Mouse (Mus musculus) liver, adult 2 months (tissue): ENCODE measurements around the gene Ceacam20. TPM values are rescaled to one million over a fixed set of nuclear protein-coding genes. Genes with fewer than 3 reads are reported as not detected.

Experiments used
- DNase-seq: peaks from one replicate; pipeline ENCODE4 v3.0.0-alpha.2; 2011; ENCODE audit warnings: low read depth, low spot score; ENCODE audit errors: extremely low read depth
- H3K27ac ChIP-seq: fragments of 200-500 bp; replicated peaks from 2 replicates; pipeline ENCODE4 v1.5.1; 2012; ENCODE audit warnings: low read depth, mild to moderate bottlenecking, control low read depth, inconsistent platforms, low read length; ENCODE audit not compliant: insufficient read depth
- H3K27me3 ChIP-seq: fragments of 200-500 bp; 2 replicates; pipeline ENCODE4 v1.6.1; 2012; ENCODE audit warnings: mild to moderate bottlenecking, moderate library complexity, low read length, inconsistent platforms; ENCODE audit not compliant: control insufficient read depth, insufficient read depth
- H3K36me3 ChIP-seq: fragments of 200-500 bp; 2 replicates; pipeline ENCODE4 v1.6.1; 2012; ENCODE audit warnings: low read length, inconsistent platforms; ENCODE audit not compliant: control insufficient read depth, insufficient read depth
- H3K4me1 ChIP-seq: fragments of 200-500 bp; 2 replicates; pipeline ENCODE4 v1.6.1; 2011; ENCODE audit warnings: low read length; ENCODE audit not compliant: control insufficient read depth, insufficient read depth
- H3K4me3 ChIP-seq: fragments of 200-500 bp; 2 replicates; pipeline ENCODE4 v1.5.1; 2011; ENCODE audit warnings: low read depth, mild to moderate bottlenecking, control low read depth, low read length, moderate library complexity; ENCODE audit not compliant: insufficient read depth
- H3K79me2 ChIP-seq: fragments of 200-500 bp; 2 replicates; pipeline ENCODE4 v1.6.1; 2012; ENCODE audit warnings: inconsistent platforms, mild to moderate bottlenecking, low read length, moderate library complexity; ENCODE audit not compliant: control insufficient read depth, insufficient read depth
- H3K9ac ChIP-seq: fragments of 200-500 bp; 2 replicates; pipeline ENCODE4 v1.6.1; 2012; ENCODE audit warnings: low read depth, mild to moderate bottlenecking, control low read depth, inconsistent platforms, low read length
- CTCF ChIP-seq: fragments of 200-500 bp; IDR thresholded peaks from 2 replicates; pipeline ENCODE4 v1.5.1; 2011; ENCODE audit warnings: low read depth, low read length, control low read depth
- POLR2A ChIP-seq: fragments of 200-500 bp; IDR thresholded peaks from 2 replicates; pipeline ENCODE4 v1.6.1; 2011; ENCODE audit warnings: low read length, control low read depth; ENCODE audit not compliant: insufficient read depth; ENCODE audit errors: extremely low read depth
- WGBS: fragments of 180-500 bp; shearing (Covaris S2); methylation state at CpG from one replicate; pipeline ENCODE4 v1.1.7; 2018; 5-methylcytosine and 5-hydroxymethylcytosine counted together
- polyA plus RNA-seq: library from polyadenylated mRNA; depleted of rRNA; stranded (reverse); fragments of >200 nt; gene quantifications from 2 replicates; pipeline ENCODE4 v1.2.3, GENCODE M21; 2012
- total RNA-seq: library from RNA; depleted of rRNA; stranded (reverse); fragments of >200 nt; gene quantifications from 2 replicates; pipeline ENCODE4 v1.2.3, GENCODE M21; 2014

The Ceacam20 gene
- total and polyA plus RNA-seq, 2 experiments, result not detected

GRCm38 (mm10) chr7:19945201-19945600 lies 20.0 kb upstream of the Ceacam20 start:
- H3K4me3 ChIP-seq, result no peak overlapping the region
- H3K27ac ChIP-seq, result no peak overlapping the region
- H3K36me3 ChIP-seq, result no peaks in the 10 kb centered on the region
- no peaks in the 10 kb centered on the region for H3K79me2 ChIP-seq
- 82% methylated on average over 5 of the region's 5 CpGs for WGBS
- no peaks in the 10 kb centered on the region for H3K4me1 ChIP-seq
- no peaks in the 10 kb centered on the region for H3K27me3 ChIP-seq
- no peak overlapping the region for H3K9ac ChIP-seq
- DNase-seq, result no peak
- TF ChIP-seq CTCF, result no peak
- TF ChIP-seq POLR2A, result no peak

- Histone ChIP-seq H3K27ac (no peak overlapping the region), H3K79me2 (no peaks in the 10 kb centered on the region), H3K4me1 (peaks cover 3% of the 10 kb centered on the region), H3K4me3 (no peak overlapping the region), H3K9ac (no peak overlapping the region), H3K36me3 (no peaks in the 10 kb centered on the region), H3K27me3 (no peaks in the 10 kb centered on the region)
- no peak for DNase-seq
- WGBS, result 84% methylated on average over 13 of the region's 13 CpGs
- TF ChIP-seq CTCF, result no peak
- no peak for TF ChIP-seq POLR2A
Observed at GRCm38 (mm10) chr7:19945821-19946515, 19.2 kb upstream of the Ceacam20 start.

GRCm38 (mm10) chr7:19948956-19949355 lies 16.3 kb upstream of the Ceacam20 start:
- no peak for DNase-seq

GRCm38 (mm10) chr7:19949996-19950395 lies 15.2 kb upstream of the Ceacam20 start:
- H3K27me3 ChIP-seq, result no peaks in the 10 kb centered on the region
- WGBS, result 78% methylated on average over 10 of the region's 10 CpGs
- H3K4me1 ChIP-seq, result peaks cover 16% of the 10 kb centered on the region
- H3K27ac ChIP-seq, result no peak overlapping the region
- no peak for DNase-seq
- H3K79me2 ChIP-seq, result no peaks in the 10 kb centered on the region
- no peak for TF ChIP-seq POLR2A
- TF ChIP-seq CTCF, result no peak
- H3K36me3 ChIP-seq, result no peaks in the 10 kb centered on the region
- no peak overlapping the region for H3K9ac ChIP-seq
- H3K4me3 ChIP-seq, result no peak overlapping the region

More at GRCm38 (mm10) chr7:19948956-19949355, 16.3 kb upstream of the Ceacam20 start:
- Histone ChIP-seq H3K79me2 (no peaks in the 10 kb centered on the region), H3K36me3 (no peaks in the 10 kb centered on the region), H3K9ac (no peak overlapping the region), H3K27me3 (no peaks in the 10 kb centered on the region), H3K27ac (no peak overlapping the region), H3K4me3 (no peak overlapping the region), H3K4me1 (peaks cover 16% of the 10 kb centered on the region)
- TF ChIP-seq CTCF (no peak), POLR2A (no peak)
- WGBS, result 87% methylated on average over 12 of the region's 12 CpGs

- WGBS, result 48% methylated on average over 9 of the region's 9 CpGs
- Histone ChIP-seq H3K4me3 (0 out of 2 replicates have a peak within 1 kb of the TSS, but pooled peaks have one; percentile 2), H3K4me1 (peaks cover 16% of the 10 kb centered on the region), H3K36me3 (no peaks in the 10 kb centered on the region), H3K27ac (no peak within 1 kb of the TSS), H3K79me2 (no peaks in the 10 kb centered on the region), H3K9ac (no peak within 1 kb of the TSS; the same call in 1 of the 2 replicates), H3K27me3 (no peaks in the 10 kb centered on the region)
- peak; percentile 43 for DNase-seq
- TF ChIP-seq CTCF, result no peak
- no peak for TF ChIP-seq POLR2A
Observed at GRCm38 (mm10) chr7:19950589-19950988, 14.6 kb upstream of the Ceacam20 start, which contains the start of gene Igsf23. Gene Igsf23, minus strand, starts transcription at chr7:19950756.

- 35% methylated on average over 10 of the region's 10 CpGs for WGBS
Observed at GRCm38 (mm10) chr7:19952320-19952986, 12.8 kb upstream of the Ceacam20 start.

More at GRCm38 (mm10) chr7:19952320-19952986, 12.8 kb upstream of the Ceacam20 start:
- peak overlapping the region; percentile 48 for H3K27ac ChIP-seq
- peak; percentile 95 for DNase-seq
- H3K4me3 ChIP-seq, result no peak overlapping the region
- TF ChIP-seq CTCF, result no peak
- no peak for TF ChIP-seq POLR2A
- H3K27me3 ChIP-seq, result no peaks in the 10 kb centered on the region
- H3K36me3 ChIP-seq, result no peaks in the 10 kb centered on the region
- peaks cover 21% of the 10 kb centered on the region for H3K4me1 ChIP-seq
- no peaks in the 10 kb centered on the region for H3K79me2 ChIP-seq
- no peak overlapping the region for H3K9ac ChIP-seq
